Mouse (Mus musculus) small intestine, adult 2 months (tissue): Measurements from ENCODE around the gene Tma7. TPM values are rescaled to one million over a fixed set of nuclear protein-coding genes. Genes with fewer than 3 reads are reported as not detected.

Experiments
- H3K27ac ChIP-seq: fragments of 200-500 bp; 2 replicates; pipeline ENCODE4 v1.5.1; 2012; ENCODE audit warnings: low read depth, low read length, control low read depth, inconsistent platforms; ENCODE audit not compliant: insufficient read depth
- H3K27me3 ChIP-seq: fragments of 200-500 bp; 2 replicates; pipeline ENCODE4 v1.6.1; 2012; ENCODE audit warnings: mild to moderate bottlenecking, moderate library complexity, low read length, inconsistent platforms; ENCODE audit not compliant: control insufficient read depth, insufficient read depth
- H3K36me3 ChIP-seq: fragments of 200-500 bp; 2 replicates; pipeline ENCODE4 v1.6.1; 2012; ENCODE audit warnings: mild to moderate bottlenecking, low read length, control low read depth, inconsistent platforms; ENCODE audit not compliant: control insufficient read depth, insufficient read depth
- H3K4me1 ChIP-seq: fragments of 200-500 bp; 2 replicates; pipeline ENCODE4 v1.6.1; 2012; ENCODE audit warnings: low read length, inconsistent platforms, mixed read lengths; ENCODE audit not compliant: control insufficient read depth, insufficient read depth, insufficient read length
- H3K4me3 ChIP-seq: fragments of 200-500 bp; 2 replicates; pipeline ENCODE4 v1.5.1; 2012; ENCODE audit warnings: low read depth, mild to moderate bottlenecking, control low read depth, inconsistent platforms, low read length, moderate library complexity
- CTCF ChIP-seq: fragments of 200-500 bp; IDR thresholded peaks from 2 replicates; pipeline ENCODE4 v1.5.1; 2012; ENCODE audit warnings: low read depth, mild to moderate bottlenecking, control low read depth, inconsistent platforms, low read length, moderate library complexity, mixed read lengths; ENCODE audit not compliant: insufficient replicate concordance, insufficient read length; ENCODE audit errors: extremely low read depth
- POLR2A ChIP-seq: fragments of 200-500 bp; IDR thresholded peaks from 2 replicates; pipeline ENCODE4 v1.6.1; 2012; ENCODE audit warnings: low read depth, mild to moderate bottlenecking, control low read depth, inconsistent platforms, low read length, moderate library complexity
- WGBS: fragments of 180-500 bp; shearing (Covaris S2); methylation state at CpG from one replicate; pipeline ENCODE4 v1.1.7; 2018; 5-methylcytosine and 5-hydroxymethylcytosine counted together
- polyA plus RNA-seq: library from polyadenylated mRNA; depleted of rRNA; stranded (reverse); fragments of >200 nt; gene quantifications from 2 replicates; pipeline ENCODE4 v1.2.3, GENCODE M21; 2012

The Tma7 gene
- polyA plus RNA-seq, 1 experiment: 1.6 TPM

- Histone ChIP-seq H3K4me3 (peak overlapping the region; percentile 84), H3K36me3 (peaks cover 18% of the 10 kb centered on the region), H3K4me1 (peaks cover 4% of the 10 kb centered on the region; the same call in 1 of the 2 replicates), H3K27me3 (no peaks in the 10 kb centered on the region), H3K27ac (peak overlapping the region; percentile 83)
- 1% methylated on average over 11 of the region's 11 CpGs for WGBS
- no peak for TF ChIP-seq CTCF
- no peak for TF ChIP-seq POLR2A
These were observed 651 bp downstream of the Tma7 start for GRCm38 (mm10) chr9:109081749-109082123.

- Histone ChIP-seq H3K4me1 (peaks cover 4% of the 10 kb centered on the region; the same call in 1 of the 2 replicates), H3K4me3 (no peak overlapping the region), H3K27ac (no peak overlapping the region), H3K36me3 (peaks cover 18% of the 10 kb centered on the region), H3K27me3 (no peaks in the 10 kb centered on the region)
- WGBS: 73% methylated on average over 3 of the region's 3 CpGs
- TF ChIP-seq CTCF (no peak), POLR2A (no peak)
These were observed 1.9 kb downstream of the Tma7 start for GRCm38 (mm10) chr9:109080516-109080915.

- peak within 1 kb of the TSS; percentile 91 for H3K4me3 ChIP-seq
- H3K4me1 ChIP-seq: peaks cover 6% of the 10 kb centered on the region
- no peaks in the 10 kb centered on the region for H3K27me3 ChIP-seq
- no peak within 1 kb of the TSS for H3K27ac ChIP-seq
- peaks cover 20% of the 10 kb centered on the region for H3K36me3 ChIP-seq
- TF ChIP-seq CTCF: no peak
- peak; percentile 54; the same call in 1 of the 2 replicates for TF ChIP-seq POLR2A
- under 1% methylated on average over 57 of the region's 57 CpGs for WGBS
These were observed 8.5 kb downstream of the Tma7 start, which contains the start of gene Atrip for GRCm38 (mm10) chr9:109073661-109074573. Gene Atrip (minus strand): TSS chr9:109074124.

- 90% methylated on average over 3 of the region's 3 CpGs for WGBS
- Histone ChIP-seq H3K27ac (no peak overlapping the region), H3K36me3 (peaks cover 47% of the 10 kb centered on the region), H3K27me3 (no peaks in the 10 kb centered on the region), H3K4me3 (no peak overlapping the region), H3K4me1 (peaks cover 3% of the 10 kb centered on the region)
- no peak for TF ChIP-seq POLR2A
- TF ChIP-seq CTCF: peak; percentile 5; the same call in 1 of the 2 replicates
These were observed 14.2 kb downstream of the Tma7 start for GRCm38 (mm10) chr9:109068095-109068735.

- TF ChIP-seq POLR2A: no peak
- peaks cover 17% of the 10 kb centered on the region for H3K4me1 ChIP-seq
- H3K4me3 ChIP-seq: no peak overlapping the region
- 85% methylated on average over 5 of the region's 5 CpGs for WGBS
- peaks cover 33% of the 10 kb centered on the region for H3K36me3 ChIP-seq
- no peaks in the 10 kb centered on the region for H3K27me3 ChIP-seq
- no peak overlapping the region for H3K27ac ChIP-seq
These were observed 21.5 kb downstream of the Tma7 start for GRCm38 (mm10) chr9:109060898-109061295.

GRCm38 (mm10) chr9:109060184-109060897, 22.0 kb downstream of the Tma7 start:
- Histone ChIP-seq H3K4me1 (peaks cover 20% of the 10 kb centered on the region), H3K4me3 (no peak overlapping the region), H3K36me3 (peaks cover 31% of the 10 kb centered on the region), H3K27ac (no peak overlapping the region), H3K27me3 (no peaks in the 10 kb centered on the region)
- WGBS: 91% methylated on average over 16 of the region's 16 CpGs
- no peak for TF ChIP-seq CTCF
- no peak for TF ChIP-seq POLR2A
